Mouse (Mus musculus): ENCODE data around the gene 1700061G19Rik. TPM values are rescaled to one million over a fixed set of nuclear protein-coding genes. Genes with fewer than 3 reads are reported as not detected.

1700061G19Rik gene
- polyA plus RNA-seq, 1 experiment from 2014 or later: 0.23 TPM

GRCm38 (mm10) chr17:56934545-56935330 is 59.5 kb downstream of the 1700061G19Rik start:
- peak overlapping the region; percentile 71 for H3K27ac ChIP-seq (ENCODE audit: low read depth, low read length)
- 2% methylated on average over 33 of the region's 45 CpGs for WGBS
- no peaks in the 10 kb centered on the region for H3K4me1 ChIP-seq (replicated peaks; ENCODE audit: control insufficient read depth, insufficient read depth, low read length)
- TF ChIP-seq CTCF (IDR thresholded peaks at IDR 0.05; ENCODE audit: low read depth): no peak
- peak overlapping the region; percentile 83 for H3K4me3 ChIP-seq (ENCODE audit: low read depth, low read length)
- H3K9me3 ChIP-seq (ENCODE audit: control insufficient read depth): no peaks in the 10 kb centered on the region
- peak; percentile 77 for ATAC-seq
- H3K9ac ChIP-seq (ENCODE audit: low read depth, low read length): peak overlapping the region; percentile 87
- no peaks in the 10 kb centered on the region for H3K36me3 ChIP-seq (ENCODE audit: control insufficient read depth, insufficient read depth)
- H3K27me3 ChIP-seq (replicated peaks; ENCODE audit: control insufficient read depth, insufficient read depth, low read length): no peaks in the 10 kb centered on the region
- H3K4me2 ChIP-seq (replicated peaks; ENCODE audit: low read depth): peak overlapping the region; percentile 98

GRCm38 (mm10) chr17:56935363-56936131 is 60.3 kb downstream of the 1700061G19Rik start, which contains the start of gene Mllt1:
Gene Mllt1, minus strand, starts transcription at chr17:56935415.
- ATAC-seq: peak; percentile 98
- Histone ChIP-seq H3K4me1 (replicated peaks; ENCODE audit: control insufficient read depth, insufficient read depth, low read length) (no peaks in the 10 kb centered on the region), H3K27ac (ENCODE audit: low read depth, low read length) (peak within 1 kb of the TSS; percentile 71), H3K9me3 (ENCODE audit: control insufficient read depth) (no peaks in the 10 kb centered on the region), H3K4me2 (replicated peaks; ENCODE audit: low read depth) (peak within 1 kb of the TSS; percentile 98), H3K27me3 (replicated peaks; ENCODE audit: control insufficient read depth, insufficient read depth, low read length) (no peaks in the 10 kb centered on the region), H3K4me3 (ENCODE audit: low read depth, low read length) (peak within 1 kb of the TSS; percentile 83), H3K9ac (ENCODE audit: low read depth, low read length) (peak within 1 kb of the TSS; percentile 87), H3K36me3 (ENCODE audit: control insufficient read depth, insufficient read depth) (no peaks in the 10 kb centered on the region)
- TF ChIP-seq CTCF (IDR thresholded peaks at IDR 0.05; ENCODE audit: low read depth): peak; percentile 68
- WGBS: 4% methylated on average over 69 of the region's 76 CpGs

GRCm38 (mm10) chr17:56936731-56937130 is 61.5 kb downstream of the 1700061G19Rik start:
- Histone ChIP-seq H3K27ac (ENCODE audit: low read depth, low read length) (no peak overlapping the region), H3K4me1 (replicated peaks; ENCODE audit: control insufficient read depth, insufficient read depth, low read length) (no peaks in the 10 kb centered on the region), H3K9me3 (ENCODE audit: control insufficient read depth) (no peaks in the 10 kb centered on the region), H3K4me3 (ENCODE audit: low read depth, low read length) (no peak overlapping the region), H3K36me3 (ENCODE audit: control insufficient read depth, insufficient read depth) (no peaks in the 10 kb centered on the region), H3K27me3 (replicated peaks; ENCODE audit: control insufficient read depth, insufficient read depth, low read length) (no peaks in the 10 kb centered on the region), H3K9ac (ENCODE audit: low read depth, low read length) (no peak overlapping the region), H3K4me2 (replicated peaks; ENCODE audit: low read depth) (no peak overlapping the region)
- TF ChIP-seq CTCF (IDR thresholded peaks at IDR 0.05; ENCODE audit: low read depth): no peak
- WGBS: 89% methylated on average over 7 of the region's 7 CpGs
- no peak for ATAC-seq

Other genes starting within 250 kb of the 1700061G19Rik start
- 23.2 and 25.5 TPM in 2 replicates for gene Lonp1, start 248.6 kb upstream of the 1700061G19Rik start, polyA plus RNA-seq (2015; fragmentation: Nextera tagmentation; extraction: Ambion mirVana)
- 0.65 and 0.68 TPM in 2 replicates for gene Catsperd, start 247.3 kb upstream of the 1700061G19Rik start, polyA plus RNA-seq (2015; fragmentation: Nextera tagmentation; extraction: Ambion mirVana)
- 28.8 and 32.0 TPM in 2 replicates for gene Ranbp3, start 202.2 kb upstream of the 1700061G19Rik start, polyA plus RNA-seq (2015; fragmentation: Nextera tagmentation; extraction: Ambion mirVana)
- gene Ndufa11, start 157.7 kb upstream of the 1700061G19Rik start, polyA plus RNA-seq (2015; fragmentation: Nextera tagmentation; extraction: Ambion mirVana): 660 and 718 TPM in 2 replicates
- 9.6 and 13.4 TPM in 2 replicates for gene Vmac, start 157.5 kb upstream of the 1700061G19Rik start, polyA plus RNA-seq (2015; fragmentation: Nextera tagmentation; extraction: Ambion mirVana)
- 20.6 and 21.0 TPM in 2 replicates for gene Nrtn, start 117.9 kb upstream of the 1700061G19Rik start, polyA plus RNA-seq (2015; fragmentation: Nextera tagmentation; extraction: Ambion mirVana)
- gene Dus3l, start 110.7 kb upstream of the 1700061G19Rik start, polyA plus RNA-seq (2015; fragmentation: Nextera tagmentation; extraction: Ambion mirVana): 16.1 and 16.6 TPM in 2 replicates
- gene Prr22, start 105.2 kb upstream of the 1700061G19Rik start, polyA plus RNA-seq (2015; fragmentation: Nextera tagmentation; extraction: Ambion mirVana): 0.25 and 0.51 TPM in 2 replicates
- gene Rfx2, start 44.5 kb upstream of the 1700061G19Rik start, polyA plus RNA-seq (2015; fragmentation: Nextera tagmentation; extraction: Ambion mirVana): 1.4 and 1.6 TPM in 2 replicates
- not detected in 2 replicates for gene Acsbg2, start 1.0 kb upstream of the 1700061G19Rik start, polyA plus RNA-seq (2015; fragmentation: Nextera tagmentation; extraction: Ambion mirVana)
- gene Mllt1, start 59.9 kb downstream of the 1700061G19Rik start, polyA plus RNA-seq (2015; fragmentation: Nextera tagmentation; extraction: Ambion mirVana): 10.5 and 11.9 TPM in 2 replicates
- gene Acer1, start 106.6 kb downstream of the 1700061G19Rik start, polyA plus RNA-seq (2015; fragmentation: Nextera tagmentation; extraction: Ambion mirVana): 0.44 and 0.65 TPM in 2 replicates
- gene Clpp, start 114.8 kb downstream of the 1700061G19Rik start, polyA plus RNA-seq (2015; fragmentation: Nextera tagmentation; extraction: Ambion mirVana): 77.5 and 78.0 TPM in 2 replicates
- 25.7 and 28.7 TPM in 2 replicates for gene Alkbh7, start 121.9 kb downstream of the 1700061G19Rik start, polyA plus RNA-seq (2015; fragmentation: Nextera tagmentation; extraction: Ambion mirVana)
- gene Pspn, start 124.5 kb downstream of the 1700061G19Rik start, polyA plus RNA-seq (2015; fragmentation: Nextera tagmentation; extraction: Ambion mirVana): not detected in 2 replicates
- gene Gtf2f1, start 135.8 kb downstream of the 1700061G19Rik start, polyA plus RNA-seq (2015; fragmentation: Nextera tagmentation; extraction: Ambion mirVana): 43.3 and 43.5 TPM in 2 replicates
- gene Gm17949, start 136.0 kb downstream of the 1700061G19Rik start, polyA plus RNA-seq (2015; fragmentation: Nextera tagmentation; extraction: Ambion mirVana): 0.22 and 0.25 TPM in 2 replicates
- 18.8 and 19.9 TPM in 2 replicates for gene Khsrp, start 156.0 kb downstream of the 1700061G19Rik start, polyA plus RNA-seq (2015; fragmentation: Nextera tagmentation; extraction: Ambion mirVana)
- gene Slc25a41, start 166.2 kb downstream of the 1700061G19Rik start, polyA plus RNA-seq (2015; fragmentation: Nextera tagmentation; extraction: Ambion mirVana): not detected in 2 replicates
- 121 and 130 TPM in 2 replicates for gene Crb3, start 183.6 kb downstream of the 1700061G19Rik start, polyA plus RNA-seq (2015; fragmentation: Nextera tagmentation; extraction: Ambion mirVana)
- gene Slc25a23, start 184.4 kb downstream of the 1700061G19Rik start, polyA plus RNA-seq (2015; fragmentation: Nextera tagmentation; extraction: Ambion mirVana): 4.8 and 5.1 TPM in 2 replicates
- gene Dennd1c, start 203.0 kb downstream of the 1700061G19Rik start, polyA plus RNA-seq (2015; fragmentation: Nextera tagmentation; extraction: Ambion mirVana): 5.2 and 5.3 TPM in 2 replicates
- gene Tubb4a, start 212.3 kb downstream of the 1700061G19Rik start, polyA plus RNA-seq (2015; fragmentation: Nextera tagmentation; extraction: Ambion mirVana): 12.6 and 14.6 TPM in 2 replicates
- gene Tnfsf9, start 229.8 kb downstream of the 1700061G19Rik start, polyA plus RNA-seq (2015; fragmentation: Nextera tagmentation; extraction: Ambion mirVana): 1.2 and 1.6 TPM in 2 replicates